Mouse (Mus musculus) E14TG2a.4 (cell line): ENCODE data around the gene Tnfrsf13c.
"Not testable (repeated sequence)": the region's sequence is repeated elsewhere in the genome, so short reads cannot be mapped to it uniquely, and the experiment has no call there.

Source experiments
- CTCF ChIP-seq: conservative IDR thresholded peaks from 2 replicates; pipeline ENCODE4 v1.5.1; 2014; ENCODE audit warnings: low read length
- NANOG ChIP-seq: IDR thresholded peaks from 2 replicates; pipeline ENCODE4 v1.6.1; 2014; ENCODE audit warnings: borderline replicate concordance, low read length, mixed read lengths
- POU5F1 ChIP-seq: IDR thresholded peaks from 2 replicates; pipeline ENCODE4 v1.6.1; 2014; ENCODE audit warnings: low read length, borderline replicate concordance

GRCm38 (mm10) chr15:82244805-82245161, 20.6 kb upstream of the Tnfrsf13c start:
- not testable (repeated sequence) for TF ChIP-seq CTCF, POU5F1, NANOG
